Mouse (Mus musculus): ENCODE measurements around the gene Tanc2.
A peak's percentile ranks its signal among the peaks of the same experiment; 100 is the strongest.

The Tanc2 gene

DNA sequence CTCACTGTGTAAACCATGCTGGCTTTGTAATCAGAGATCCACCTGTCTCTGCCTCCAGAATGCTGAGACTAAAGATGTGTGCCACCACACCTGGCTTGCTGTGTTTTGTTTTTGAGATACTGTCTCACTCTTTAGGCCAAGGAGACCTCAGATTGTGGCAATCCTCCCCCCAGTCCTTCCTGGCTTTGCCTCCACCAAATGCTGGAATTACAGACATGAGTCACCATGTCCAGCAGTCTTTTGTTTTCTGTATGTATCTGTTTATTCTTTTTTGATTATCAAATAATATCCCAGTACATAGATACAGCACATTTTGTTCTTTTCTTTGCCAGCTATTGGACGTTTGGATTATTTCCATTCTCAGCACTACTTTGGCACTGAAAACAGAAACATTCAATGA, 368.8 kb downstream of the Tanc2 start:
- no peak for DNase-seq

DNA sequence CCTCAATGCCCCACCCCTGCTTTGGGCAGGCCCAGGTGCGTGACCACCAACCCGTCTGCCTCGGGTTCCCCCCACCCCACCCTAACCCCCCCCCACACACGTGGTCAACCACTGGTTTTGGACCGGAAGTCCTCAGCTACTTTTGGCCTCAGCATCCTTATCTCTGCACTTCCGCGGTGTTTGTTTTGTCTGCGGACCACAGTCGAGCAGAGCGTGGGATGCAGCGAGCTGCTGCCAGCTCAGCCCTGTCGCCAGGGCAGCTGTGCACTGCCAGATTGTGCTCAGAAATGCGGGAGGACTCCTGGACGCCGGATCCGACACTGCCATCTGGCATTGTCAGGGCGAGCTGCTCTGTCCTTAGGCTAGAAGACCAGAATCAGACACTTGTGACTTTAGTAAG, 369.6 kb downstream of the Tanc2 start:
- DNase-seq: peak; percentile 21 to 31

DNA sequence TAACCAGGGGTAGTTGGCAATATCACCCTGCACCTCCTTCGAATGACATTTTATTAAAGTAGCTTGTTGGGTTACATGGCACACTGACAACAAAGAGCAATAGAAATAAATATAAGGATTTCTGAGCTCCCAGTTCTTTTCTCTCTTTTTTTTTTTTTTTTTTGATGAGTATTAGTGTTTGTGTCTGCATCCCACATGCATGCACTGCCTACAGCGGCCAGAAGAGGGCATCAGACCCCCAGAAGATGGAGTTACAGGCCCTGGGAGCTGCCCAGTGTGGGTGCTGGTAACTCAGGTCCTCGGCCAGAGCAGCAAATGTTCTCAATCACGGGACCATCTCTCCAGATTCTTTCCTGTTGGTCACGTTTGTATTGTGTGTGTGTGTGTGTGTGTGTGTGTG, 374.9 kb downstream of the Tanc2 start:
- DNase-seq: no peak

DNA sequence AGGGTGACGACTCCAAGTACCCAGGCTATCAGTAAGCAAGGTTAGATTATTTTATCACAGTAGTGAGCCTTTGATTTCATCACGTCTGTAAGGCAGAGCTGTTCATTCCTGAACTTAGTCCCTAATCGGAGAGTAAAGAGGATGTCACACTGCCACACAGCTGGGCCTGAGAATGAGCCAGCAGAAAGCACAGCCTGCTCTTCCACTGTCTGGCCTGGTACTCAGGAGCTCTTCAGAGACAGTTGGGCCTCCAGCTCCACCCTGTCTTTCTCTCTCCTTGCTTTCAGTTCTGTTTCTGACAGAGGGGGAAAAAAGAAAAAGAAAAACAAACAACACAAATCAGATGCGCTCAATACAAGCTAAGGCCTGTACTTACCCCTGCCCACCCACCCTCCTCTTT, 376.5 kb downstream of the Tanc2 start:
- DNase-seq: no peak

DNA sequence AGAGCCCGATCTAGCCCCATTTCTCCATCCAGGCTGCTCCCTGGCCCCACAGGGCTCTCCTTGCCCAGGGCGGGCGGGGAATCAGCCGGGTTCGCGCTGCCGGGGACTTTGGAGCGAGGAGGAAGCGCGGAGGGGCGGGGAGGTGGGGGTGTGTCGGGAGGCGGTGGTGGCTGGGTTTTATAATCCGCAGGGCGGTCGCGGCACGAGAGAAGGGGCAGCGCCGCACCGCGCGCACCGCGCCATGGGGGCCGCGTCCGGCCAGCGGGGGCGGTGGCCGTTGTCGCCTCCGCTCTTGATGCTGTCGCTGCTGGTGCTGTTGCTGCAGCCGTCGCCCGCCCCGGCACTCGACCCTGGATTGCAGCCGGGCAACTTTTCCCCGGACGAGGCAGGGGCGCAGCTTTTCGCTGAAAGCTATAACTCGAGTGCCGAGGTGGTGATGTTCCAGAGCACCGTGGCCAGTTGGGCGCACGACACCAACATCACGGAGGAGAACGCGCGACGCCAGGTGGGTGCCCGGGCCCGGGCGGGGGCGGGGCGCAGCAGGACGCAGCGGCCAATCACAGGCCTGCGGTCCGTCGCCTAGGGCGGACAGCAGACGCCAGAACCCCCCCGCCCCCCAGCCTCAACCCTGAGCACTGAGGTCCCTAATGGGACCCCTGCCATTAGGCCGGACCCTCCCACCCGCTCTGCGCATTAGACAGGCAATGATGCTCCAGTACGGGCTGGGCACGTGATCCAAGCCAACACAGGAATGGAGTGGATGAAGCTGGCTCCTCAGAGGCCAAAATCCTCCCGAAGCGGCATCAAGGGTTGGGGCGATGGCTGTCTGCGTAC, 378.2 kb downstream of the Tanc2 start, which contains the start of gene Ace:
Ace (plus strand) TSS at position 205 of the 834 bp plus-strand sequence.
- DNase-seq: peak in 1 of 2 experiments; percentile 28

DNA sequence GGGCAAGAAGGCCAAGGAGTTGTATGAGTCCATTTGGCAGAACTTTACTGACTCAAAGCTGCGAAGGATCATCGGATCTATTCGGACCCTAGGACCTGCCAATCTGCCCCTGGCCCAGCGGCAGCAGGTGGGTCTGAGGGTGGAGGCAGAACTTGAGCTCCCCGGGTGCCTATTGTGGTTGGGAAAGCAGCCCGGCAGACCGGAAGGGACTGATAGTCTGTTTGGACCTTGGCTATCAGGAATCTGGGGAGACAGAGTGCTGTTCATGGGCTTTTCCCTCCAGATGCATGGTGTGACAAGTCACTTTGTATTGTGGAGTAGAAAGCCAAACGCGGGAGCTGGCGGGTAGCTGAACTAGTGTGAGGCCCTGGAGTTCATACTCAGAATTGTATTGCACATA, 379.2 kb downstream of the Tanc2 start:
- DNase-seq: no peak

DNA sequence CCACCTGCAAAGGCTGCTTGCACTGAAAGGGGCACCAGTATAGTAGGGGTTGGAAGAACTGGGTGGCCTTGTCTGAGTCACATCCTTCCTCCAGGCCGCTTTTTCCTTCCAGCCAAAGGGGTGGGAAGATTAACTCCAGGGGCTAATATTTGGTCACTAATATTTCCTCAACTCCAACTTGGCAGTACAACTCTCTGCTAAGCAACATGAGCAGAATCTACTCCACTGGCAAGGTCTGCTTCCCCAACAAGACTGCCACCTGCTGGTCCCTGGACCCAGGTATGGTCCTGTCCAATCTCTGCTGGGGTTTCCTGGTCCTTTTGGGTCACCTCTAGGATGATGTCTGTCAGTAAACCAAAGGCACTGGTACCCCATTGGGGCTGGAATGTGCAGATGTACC, 379.7 kb downstream of the Tanc2 start:
- DNase-seq: peak in 1 of 2 experiments; percentile 36

DNA sequence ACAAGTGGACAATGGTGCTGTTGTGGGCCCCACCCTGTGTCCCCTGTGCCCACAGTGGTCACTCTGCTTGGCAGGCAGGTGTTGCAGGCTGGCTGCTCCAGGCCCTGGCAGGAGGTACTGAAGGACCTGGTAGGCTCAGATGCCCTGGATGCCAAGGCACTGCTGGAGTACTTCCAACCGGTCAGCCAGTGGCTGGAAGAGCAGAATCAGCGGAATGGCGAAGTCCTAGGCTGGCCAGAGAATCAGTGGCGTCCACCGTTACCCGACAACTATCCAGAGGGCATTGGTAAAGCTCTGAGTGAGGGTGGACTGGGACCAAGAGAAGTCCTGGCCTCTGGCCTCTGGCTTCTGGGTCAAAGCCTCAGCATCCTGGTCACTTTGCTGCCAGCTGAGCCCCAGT, 384.8 kb downstream of the Tanc2 start:
- peak; percentile 58 to 68 for DNase-seq

DNA sequence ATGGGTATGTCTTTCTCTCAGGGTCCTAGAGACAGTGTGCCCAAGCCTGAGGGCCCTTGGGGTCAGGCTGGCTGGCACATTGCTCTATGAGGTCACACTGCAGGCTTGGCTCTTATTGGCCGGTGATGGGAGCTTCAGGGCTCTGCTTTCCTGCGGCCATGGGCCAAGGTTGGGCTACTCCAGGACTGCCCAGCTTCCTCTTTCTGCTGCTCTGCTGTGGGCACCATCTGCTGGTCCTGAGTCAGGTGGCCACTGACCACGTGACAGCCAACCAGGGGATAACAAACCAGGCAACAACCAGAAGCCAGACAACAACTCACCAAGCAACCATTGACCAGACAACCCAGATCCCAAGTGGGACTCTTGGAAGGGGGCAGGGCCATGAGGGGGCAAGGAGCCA, 385.3 kb downstream of the Tanc2 start:
- peak; percentile 56 to 70 for DNase-seq

DNA sequence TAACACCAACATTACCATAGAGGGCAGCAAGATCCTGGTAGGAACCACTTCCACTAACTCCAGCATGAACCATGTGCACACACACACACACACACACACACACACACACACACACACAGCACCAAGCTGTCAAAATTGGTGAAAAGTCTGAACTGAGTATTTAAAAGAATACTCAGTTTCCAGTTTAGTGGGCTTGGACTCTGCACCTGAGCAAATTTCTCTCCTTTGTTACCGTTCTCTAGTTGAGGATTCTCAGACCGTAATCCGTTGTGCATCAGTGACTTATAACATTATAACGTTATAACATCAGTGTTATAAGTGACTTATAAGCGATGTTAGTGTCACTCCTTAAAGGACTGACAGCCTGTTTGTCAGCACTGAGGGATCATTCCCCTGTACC, 385.9 kb downstream of the Tanc2 start:
- no peak for DNase-seq

DNA sequence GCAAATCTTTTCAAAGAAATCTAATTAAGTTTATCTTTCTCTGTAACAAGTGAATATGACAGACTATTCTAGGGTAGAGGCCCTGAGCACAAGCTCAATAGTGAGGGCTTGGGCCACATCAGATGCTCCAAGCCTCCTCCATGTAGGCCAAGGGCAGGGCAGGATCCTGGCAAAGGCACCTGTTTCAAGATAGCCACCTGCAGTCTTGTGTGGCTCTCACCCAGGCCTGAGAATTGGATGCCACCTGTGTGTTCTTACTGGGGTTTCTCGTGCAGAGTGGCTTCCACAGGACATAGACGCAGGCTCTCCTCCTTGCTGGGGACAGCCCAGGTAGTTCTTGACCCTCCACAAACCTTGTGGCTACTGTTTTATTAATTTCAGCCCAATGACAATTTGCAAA, 388.4 kb downstream of the Tanc2 start:
- peak; percentile 52 to 57 for DNase-seq

DNA sequence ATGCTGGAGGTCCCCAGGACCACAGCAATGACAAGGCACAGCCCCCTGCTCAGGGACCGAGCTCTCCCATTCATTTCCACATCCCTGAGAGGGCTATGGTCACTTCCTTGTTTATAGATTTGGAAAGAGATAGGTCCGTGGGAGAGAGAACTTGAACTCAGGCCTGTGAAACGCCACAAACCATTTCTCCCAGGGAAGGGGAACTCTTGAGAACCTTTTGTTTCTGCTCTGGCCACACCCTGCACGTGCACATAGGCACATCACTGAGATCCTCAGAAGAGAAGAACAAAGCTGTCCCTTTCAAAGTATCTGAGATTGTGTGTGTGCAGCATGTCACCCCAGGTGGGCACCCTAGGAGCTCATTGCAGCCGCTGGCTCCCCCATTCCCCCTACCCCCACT, 388.8 kb downstream of the Tanc2 start:
- DNase-seq: no peak
